Mouse (Mus musculus): ENCODE measurements around the gene Rbfox3.

DNA sequence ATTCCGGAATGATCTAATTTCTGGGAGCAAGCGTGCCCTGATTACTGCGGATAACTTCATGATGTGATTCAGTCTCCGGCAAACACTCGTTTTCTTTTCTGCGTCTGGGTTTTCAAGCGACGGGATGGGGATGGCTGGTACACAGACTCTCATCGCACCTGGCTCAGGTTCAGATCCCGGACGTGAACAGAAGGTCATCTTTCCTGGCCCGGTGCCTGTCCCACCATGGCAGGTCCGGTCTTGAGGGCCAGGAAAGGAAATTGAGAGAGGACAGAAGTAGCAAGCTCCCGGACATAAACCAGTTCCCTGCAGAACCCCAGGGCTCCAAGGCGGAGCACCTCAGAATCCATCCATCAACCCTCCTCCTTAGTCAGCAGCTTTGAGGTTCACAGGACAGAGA lies 19.9 kb downstream of the Rbfox3 start:
- TF ChIP-seq POLR2A (IDR thresholded peaks at IDR 0.05; ENCODE audit: borderline replicate concordance, insufficient read depth, low read length) (peak; percentile 60; the same call in 1 of the 2 replicates), CTCF (IDR thresholded peaks at IDR 0.05; ENCODE audit: borderline replicate concordance, insufficient read depth, low read depth, low read length) (no peak)
